Mouse (Mus musculus) cerebellum, adult 2 months (tissue): ENCODE measurements around the gene Ppm1j.

Experiments used
- CTCF ChIP-seq: fragments of 200-500 bp; IDR thresholded peaks from 2 replicates; pipeline ENCODE4 v1.5.1; 2011; ENCODE audit warnings: low read depth, mild to moderate bottlenecking, control low read depth, low read length, moderate library complexity, borderline replicate concordance; ENCODE audit not compliant: insufficient read depth
- POLR2A ChIP-seq: fragments of 200-500 bp; IDR thresholded peaks from 2 replicates; pipeline ENCODE4 v1.6.1; 2011; ENCODE audit warnings: low read length, control low read depth, borderline replicate concordance; ENCODE audit not compliant: insufficient read depth

- TF ChIP-seq CTCF (no peak), POLR2A (no peak)
These were observed 34.5 kb downstream of the Ppm1j start for GRCm38 (mm10) chr3:104815346-104815745.
